Mouse (Mus musculus) liver, embryonic 14.5 days (tissue): ENCODE data around the gene Bfsp2. TPM values are rescaled to one million over a fixed set of nuclear protein-coding genes. Genes with fewer than 3 reads are reported as not detected.

Experiments used
- ATAC-seq: fragments of 200-750 bp; cut with Nextera tagmentation; 2 replicates; pipeline ENCODE4 v1.8.0; 2017; ENCODE audit warnings: moderate number of reproducible peaks, mild to moderate bottlenecking, moderate library complexity; ENCODE audit not compliant: insufficient read depth
- DNase-seq, 3 experiments: peaks; one replicate each; pipeline ENCODE4 v3.0.0-alpha.2; 2012 to 2013; ENCODE audit warnings: low read depth in 3 of 3, low spot score in 3 of 3
- H3K27ac ChIP-seq: fragments of 300-500 bp; sonication (generic); 2 replicates; pipeline ENCODE4 v1.5.1; 2014; ENCODE audit warnings: moderate library complexity, mild to moderate bottlenecking, control low read depth, inconsistent platforms
- H3K27me3 ChIP-seq: fragments of 300-500 bp; sonication (generic); 2 replicates; pipeline ENCODE4 v1.6.1; 2014; ENCODE audit warnings: mild to moderate bottlenecking, low read length, moderate library complexity; ENCODE audit not compliant: control insufficient read depth, insufficient read depth
- H3K36me3 ChIP-seq: fragments of 300-500 bp; sonication (generic); replicated peaks from 2 replicates; pipeline ENCODE4 v1.6.1; 2014; ENCODE audit warnings: low read depth; ENCODE audit not compliant: control insufficient read depth, insufficient read depth
- H3K4me1 ChIP-seq, 2 experiments: fragments of 200-500 bp in 1 of 2; fragments of 300-500 bp in 1 of 2; sonication (generic) in 1 of 2; replicated peaks; 2 replicates each; pipeline ENCODE4 v1.6.1; 2012 to 2014; ENCODE audit warnings: antibody characterized with exemption in 1 of 2, inconsistent platforms in 1 of 2, low read length in 1 of 2; ENCODE audit not compliant: control insufficient read depth in 2 of 2, insufficient read depth in 2 of 2
- H3K4me2 ChIP-seq: fragments of 300-500 bp; sonication (generic); 2 replicates; pipeline ENCODE4 v1.6.1; 2014; ENCODE audit warnings: low read depth, mild to moderate bottlenecking, control low read depth, moderate library complexity
- H3K4me3 ChIP-seq, 2 experiments: fragments of 200-500 bp in 1 of 2; fragments of 300-500 bp in 1 of 2; sonication (generic) in 1 of 2; 2 replicates each; pipeline ENCODE4 v1.5.1; 2012 to 2014; ENCODE audit warnings: low read depth in 2 of 2, low read length in 2 of 2, mild to moderate bottlenecking in 2 of 2, control low read depth in 1 of 2, inconsistent platforms in 1 of 2, moderate library complexity in 1 of 2; ENCODE audit not compliant: insufficient read depth in 1 of 2
- H3K9ac ChIP-seq: fragments of 300-500 bp; sonication (generic); replicated peaks from 2 replicates; pipeline ENCODE4 v1.6.1; 2014; ENCODE audit warnings: mild to moderate bottlenecking, control low read depth, moderate library complexity
- H3K9me3 ChIP-seq: fragments of 300-500 bp; sonication (generic); 2 replicates; pipeline ENCODE4 v1.6.1; 2016; ENCODE audit warnings: low read length, mixed read lengths; ENCODE audit not compliant: control insufficient read depth
- CTCF ChIP-seq: IDR thresholded peaks from 2 replicates; pipeline ENCODE4 v1.5.1; 2016; ENCODE audit warnings: antibody characterized with exemption, low read depth, control low read depth
- EP300 ChIP-seq: IDR thresholded peaks from 2 replicates; pipeline ENCODE4 v1.6.1; 2016; ENCODE audit warnings: antibody characterized with exemption, low read depth
- WGBS: fragments of 180-500 bp; shearing (Covaris S2); extraction: QIAGEN DNeasy Blood & Tissue Kit; methylation state at CpG from one replicate; pipeline ENCODE4 v1.1.7; 2014; ENCODE audit not compliant: insufficient replicate concordance; 5-methylcytosine and 5-hydroxymethylcytosine counted together
- polyA plus RNA-seq, 2 experiments: library from polyadenylated mRNA; depleted of rRNA in 1 of 2; stranded (reverse) in 1 of 2; unstranded in 1 of 2; fragments of >200 nt; fragmentation: Nextera tagmentation in 1 of 2; extraction: Ambion mirVana in 1 of 2; gene quantifications; 2 replicates each; pipeline versions ENCODE4 v1.2.1 to v1.2.3; 2012 to 2014

Bfsp2 gene
- polyA plus RNA-seq, 2 experiments, result 0.73 to 1.0 TPM

DNA sequence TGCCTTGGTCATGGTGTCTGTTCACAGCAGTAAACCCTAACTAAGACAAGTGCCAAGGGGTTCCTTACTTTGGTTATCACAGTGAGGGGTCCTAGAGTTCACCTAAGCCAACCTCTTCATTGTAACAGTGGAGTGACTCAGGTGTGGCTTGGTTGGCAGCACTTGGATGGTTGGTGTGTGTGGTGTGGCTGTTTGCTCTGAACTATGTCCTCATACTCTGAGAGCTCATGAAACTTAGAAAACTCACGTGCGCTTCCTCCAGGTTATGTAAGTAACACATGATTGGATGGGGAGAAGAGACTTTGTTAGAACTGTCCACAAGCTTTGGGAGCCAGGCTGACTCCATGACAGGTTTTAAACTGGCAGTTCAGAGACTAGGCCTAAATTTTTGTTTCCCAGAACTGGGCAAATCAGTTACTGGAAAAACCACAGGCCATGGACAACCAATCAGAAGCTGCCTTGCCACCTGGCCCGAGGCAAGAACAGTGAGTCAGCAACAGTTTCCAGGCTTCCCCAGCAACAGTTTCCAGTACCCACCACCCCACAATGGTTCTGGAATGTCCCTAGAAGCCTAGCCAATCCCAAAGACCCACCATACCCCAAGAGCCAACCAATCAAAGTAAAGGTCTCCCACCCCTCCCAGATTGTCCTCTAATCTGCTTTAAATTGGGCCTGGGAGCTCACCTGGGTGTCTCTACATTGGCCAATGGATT lies 23.5 kb upstream of the Bfsp2 start:
- no peak for TF ChIP-seq EP300
- TF ChIP-seq CTCF, result no peak
- Histone ChIP-seq H3K36me3 (no peaks in the 10 kb centered on the region), H3K27me3 (no peaks in the 10 kb centered on the region), H3K4me3 (no peak overlapping the region), H3K9ac (no peak overlapping the region), H3K27ac (no peak overlapping the region), H3K4me1 (peaks cover 0 to 18% of the 10 kb centered on the region in 2 experiments; a peak in 2 of 4 replicates), H3K4me2 (no peak overlapping the region), H3K9me3 (no peaks in the 10 kb centered on the region)
- 54% methylated on average over 3 of the region's 3 CpGs for WGBS
- DNase-seq (no peak), ATAC-seq (no peak)

DNA sequence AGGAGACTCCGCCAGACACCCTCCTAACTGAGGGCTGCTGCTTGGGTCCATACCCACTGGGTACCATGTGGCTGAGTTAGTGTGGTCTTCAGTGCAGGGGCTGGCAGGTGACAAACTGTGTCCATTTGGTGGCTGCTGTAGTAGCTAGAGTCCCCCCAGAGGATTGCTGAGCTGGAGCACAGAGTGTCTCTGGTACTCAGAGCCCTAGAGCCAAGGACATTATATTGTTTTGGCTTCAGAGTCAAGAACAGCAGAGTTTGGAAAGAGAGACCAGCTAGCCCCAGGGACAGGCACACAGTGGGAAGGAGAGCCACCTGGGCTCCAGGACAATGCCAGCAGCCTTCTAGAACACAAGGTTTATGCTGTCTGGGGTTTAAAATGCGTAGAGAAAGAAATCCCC lies 22.4 kb upstream of the Bfsp2 start:
- DNase-seq, result no peak
- Histone ChIP-seq H3K9me3 (no peaks in the 10 kb centered on the region), H3K4me3 (no peak overlapping the region), H3K36me3 (no peaks in the 10 kb centered on the region), H3K27me3 (no peaks in the 10 kb centered on the region), H3K4me1 (peaks cover 0 to 18% of the 10 kb centered on the region in 2 experiments; a peak in 2 of 4 replicates), H3K4me2 (no peak overlapping the region), H3K9ac (no peak overlapping the region), H3K27ac (no peak overlapping the region)
- 67% methylated on average over 2 of the region's 2 CpGs for WGBS
- TF ChIP-seq EP300 (no peak), CTCF (no peak)
- no peak for ATAC-seq

DNA sequence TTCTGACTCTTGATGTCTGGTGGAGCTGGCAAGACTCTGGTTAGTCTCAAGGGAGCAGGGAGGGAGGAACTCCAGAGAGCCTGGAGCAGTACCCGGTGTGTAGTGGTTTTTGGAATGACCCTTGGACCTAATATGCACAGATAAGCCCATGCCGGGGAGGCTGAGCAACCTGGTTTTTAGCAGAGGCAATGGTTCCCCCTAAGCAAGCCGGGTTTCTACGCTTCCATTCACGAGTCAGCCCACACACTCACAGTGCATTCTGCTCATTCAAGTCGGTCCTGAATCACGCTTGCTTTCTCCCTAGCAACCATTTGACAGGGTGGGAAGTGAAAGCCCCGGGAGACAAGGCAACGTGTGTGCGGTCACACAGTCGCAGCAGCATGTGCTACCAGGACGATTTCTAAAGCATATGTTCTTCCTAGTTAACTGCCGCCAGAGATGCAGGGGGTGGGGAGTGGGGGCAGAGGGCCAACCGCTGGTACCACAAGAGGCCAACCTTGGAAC lies 21.7 kb upstream of the Bfsp2 start:
- TF ChIP-seq EP300 (no peak), CTCF (no peak)
- Histone ChIP-seq H3K9me3 (no peaks in the 10 kb centered on the region), H3K9ac (no peak overlapping the region), H3K4me1 (peaks cover 0 to 15% of the 10 kb centered on the region in 2 experiments; a peak in 2 of 4 replicates), H3K4me3 (no peak overlapping the region), H3K27me3 (no peaks in the 10 kb centered on the region), H3K4me2 (no peak overlapping the region), H3K27ac (no peak overlapping the region), H3K36me3 (no peaks in the 10 kb centered on the region)
- DNase-seq, result no peak
- ATAC-seq, result no peak
- WGBS, result 43% methylated on average over 14 of the region's 14 CpGs

DNA sequence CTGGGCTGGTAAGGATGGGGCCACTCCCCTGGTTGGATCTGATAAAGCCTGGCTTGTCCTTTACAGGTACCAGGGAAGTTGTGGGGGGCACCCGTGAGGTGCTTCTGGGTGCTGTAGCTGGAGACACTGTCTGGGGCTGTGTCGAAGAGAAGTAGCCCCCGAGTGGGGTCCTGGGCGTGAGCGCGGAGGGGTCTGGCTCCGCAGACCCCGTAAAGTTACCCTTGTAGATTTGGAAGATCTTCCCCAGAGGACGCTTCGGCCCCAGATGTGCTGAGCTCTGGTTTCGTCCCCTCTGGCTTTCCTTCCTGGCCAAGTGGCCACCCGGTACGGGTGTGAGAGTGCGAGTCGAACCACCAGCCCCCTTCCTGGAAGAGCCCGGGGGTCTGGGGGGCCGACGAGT lies 19.1 kb upstream of the Bfsp2 start:
- no peak for DNase-seq
- Histone ChIP-seq H3K4me2 (no peak overlapping the region), H3K4me3 (no peak overlapping the region), H3K36me3 (no peaks in the 10 kb centered on the region), H3K27me3 (no peaks in the 10 kb centered on the region), H3K4me1 (peaks cover 0 to 9% of the 10 kb centered on the region in 2 experiments; a peak in 2 of 4 replicates), H3K9ac (no peak overlapping the region), H3K9me3 (no peaks in the 10 kb centered on the region), H3K27ac (no peak overlapping the region)
- 81% methylated on average over 18 of the region's 18 CpGs for WGBS
- no peak for ATAC-seq
- no peak for TF ChIP-seq EP300
- no peak for TF ChIP-seq CTCF

DNA sequence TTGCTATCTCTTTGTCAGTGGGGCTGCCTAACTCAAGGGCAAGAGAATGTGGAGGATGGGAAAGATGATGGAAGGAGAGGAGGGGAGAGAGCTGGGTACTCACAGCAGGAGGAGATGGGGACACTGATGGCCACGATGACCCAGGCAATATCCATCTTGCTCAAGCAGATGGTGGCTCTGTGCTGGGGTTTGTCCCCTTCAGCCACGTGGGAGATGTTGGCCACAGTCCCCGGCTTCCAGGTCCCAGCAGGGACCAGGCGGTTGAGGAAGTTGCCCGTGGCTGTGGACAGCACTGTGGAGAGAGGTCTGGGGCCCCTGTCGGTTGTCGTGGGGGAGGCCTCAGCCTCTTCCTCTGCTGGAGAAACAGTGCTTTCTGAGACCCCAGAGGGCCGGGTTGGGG lies 18.5 kb upstream of the Bfsp2 start:
- TF ChIP-seq EP300 (no peak), CTCF (no peak)
- no peaks in the 10 kb centered on the region for H3K27me3 ChIP-seq
- no peak overlapping the region for H3K4me3 ChIP-seq
- H3K9ac ChIP-seq, result no peak overlapping the region
- ATAC-seq (no peak), DNase-seq (no peak)
- H3K36me3 ChIP-seq, result no peaks in the 10 kb centered on the region
- no peak overlapping the region for H3K27ac ChIP-seq
- H3K4me2 ChIP-seq, result no peak overlapping the region
- 34% methylated on average over 8 of the region's 8 CpGs for whole genome bisulfite sequencing
- H3K9me3 ChIP-seq, result no peaks in the 10 kb centered on the region
- peaks cover 0 to 9% of the 10 kb centered on the region in 2 experiments; a peak in 2 of 4 replicates for H3K4me1 ChIP-seq
